Mouse (Mus musculus): ENCODE measurements at regions not wholly inside any gene's neighbourhood (a gene's known extent, or its start where the extent isn't known, plus 50 kb on each side); places are given as distances from the start of the nearest gene placed in this dataset.

DNA sequence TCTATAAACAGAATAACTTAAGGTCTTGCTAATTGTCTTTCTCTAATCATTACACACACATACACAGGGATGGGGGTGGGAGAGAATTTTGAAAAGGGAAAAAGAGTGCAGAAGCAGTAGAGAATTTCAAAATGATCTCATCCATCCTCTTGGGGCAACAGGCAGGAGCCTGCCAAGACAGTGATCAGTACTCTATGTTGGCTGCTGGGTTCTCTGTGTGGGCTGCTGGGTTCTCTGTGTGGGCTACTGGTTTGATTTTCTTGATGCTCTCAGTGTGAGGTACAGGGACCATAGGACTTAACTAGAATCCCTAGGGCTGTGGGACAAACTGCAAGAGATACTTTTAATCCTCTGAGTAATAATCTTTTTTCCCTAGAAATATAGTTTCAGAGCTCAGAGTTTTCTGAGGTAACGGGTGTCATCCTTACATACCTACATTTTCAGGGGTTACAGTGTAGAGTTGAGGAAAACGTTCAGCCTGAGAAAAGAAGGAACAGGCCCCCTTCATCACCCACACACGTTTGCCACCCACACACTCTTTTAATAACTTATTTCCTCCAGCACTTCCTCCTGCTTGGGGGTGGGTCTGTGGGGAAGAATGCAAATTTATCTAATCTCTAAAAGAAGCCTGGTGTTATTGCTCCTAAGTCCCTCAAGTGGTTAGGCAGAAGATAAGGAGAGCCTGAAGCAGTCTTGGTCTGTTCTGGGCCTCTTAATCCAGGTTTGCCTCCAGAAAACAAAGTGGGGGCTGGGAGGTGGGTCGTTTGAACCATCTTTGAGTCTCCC is 559.6 kb upstream of the Gm10131 start:
- TF ChIP-seq POLR2A (IDR thresholded peaks at IDR 0.05; ENCODE audit: borderline replicate concordance, low read depth, low read length) (no peak), CTCF (IDR thresholded peaks at IDR 0.05; ENCODE audit: low read depth, low read length) (no peak)
